Mouse (Mus musculus): ENCODE measurements around the gene Pdyn. TPM values are rescaled to one million over a fixed set of nuclear protein-coding genes. Genes with fewer than 3 reads are reported as not detected.

Pdyn gene
- polyA plus RNA-seq, 1 experiment from 2014 or later: 0.72 TPM

GRCm38 (mm10) chr2:129692694-129693093, 7.0 kb downstream of the Pdyn start:
- no peak overlapping the region for H3K4me2 ChIP-seq (ENCODE audit: low read length)
- no peak overlapping the region for H3K27ac ChIP-seq (ENCODE audit: low read depth)
- H3K36me3 ChIP-seq (ENCODE audit: control insufficient read depth, insufficient read depth, low read length): no peaks in the 10 kb centered on the region
- H3K9me3 ChIP-seq (ENCODE audit: control insufficient read depth, low read length): no peaks in the 10 kb centered on the region
- peaks cover 3% of the 10 kb centered on the region; the same call in 1 of the 2 replicates for H3K27me3 ChIP-seq (replicated peaks; ENCODE audit: control insufficient read depth, insufficient read depth, low read length)
- no peak for DNase-seq (ENCODE audit: low spot score)
- 84% methylated on average over 8 of the region's 8 CpGs for WGBS
- no peaks in the 10 kb centered on the region for H3K4me1 ChIP-seq (replicated peaks; ENCODE audit: control insufficient read depth, insufficient read depth, low read length)
- no peak overlapping the region for H3K9ac ChIP-seq (ENCODE audit: low read length)
- ATAC-seq (replicated peaks; ENCODE audit: low FRiP score, low TSS enrichment, low read depth): no peak
- no peak overlapping the region for H3K4me3 ChIP-seq (ENCODE audit: low read depth, low read length)

- Histone ChIP-seq H3K4me3 (ENCODE audit: low read depth, low read length) (no peak overlapping the region), H3K27ac (ENCODE audit: low read depth) (no peak overlapping the region), H3K27me3 (replicated peaks; ENCODE audit: control insufficient read depth, insufficient read depth, low read length) (no peaks in the 10 kb centered on the region), H3K9me3 (ENCODE audit: control insufficient read depth, low read length) (no peaks in the 10 kb centered on the region), H3K4me1 (replicated peaks; ENCODE audit: control insufficient read depth, insufficient read depth, low read length) (no peaks in the 10 kb centered on the region), H3K4me2 (ENCODE audit: low read length) (no peak overlapping the region), H3K36me3 (ENCODE audit: control insufficient read depth, insufficient read depth, low read length) (no peaks in the 10 kb centered on the region), H3K9ac (ENCODE audit: low read length) (no peak overlapping the region)
- ATAC-seq (replicated peaks; ENCODE audit: low FRiP score, low TSS enrichment, low read depth) (no peak), DNase-seq (ENCODE audit: low spot score) (no peak)
- 80% methylated on average over 7 of the region's 7 CpGs for WGBS
Measured at GRCm38 (mm10) chr2:129689694-129690093, 9.9 kb downstream of the Pdyn start.

GRCm38 (mm10) chr2:129688036-129688625, 11.5 kb downstream of the Pdyn start:
- WGBS: 93% methylated on average over 28 of the region's 28 CpGs
- no peak overlapping the region for H3K27ac ChIP-seq (ENCODE audit: low read depth)
- no peak overlapping the region for H3K9ac ChIP-seq (ENCODE audit: low read length)
- H3K9me3 ChIP-seq (ENCODE audit: control insufficient read depth, low read length): no peaks in the 10 kb centered on the region
- DNase-seq (ENCODE audit: low spot score) (no peak), ATAC-seq (replicated peaks; ENCODE audit: low FRiP score, low TSS enrichment, low read depth) (no peak)
- H3K27me3 ChIP-seq (replicated peaks; ENCODE audit: control insufficient read depth, insufficient read depth, low read length): no peaks in the 10 kb centered on the region
- no peak overlapping the region for H3K4me2 ChIP-seq (ENCODE audit: low read length)
- no peak overlapping the region for H3K4me3 ChIP-seq (ENCODE audit: low read depth, low read length)
- no peaks in the 10 kb centered on the region for H3K4me1 ChIP-seq (replicated peaks; ENCODE audit: control insufficient read depth, insufficient read depth, low read length)
- H3K36me3 ChIP-seq (ENCODE audit: control insufficient read depth, insufficient read depth, low read length): no peaks in the 10 kb centered on the region

GRCm38 (mm10) chr2:129686908-129687307, 12.7 kb downstream of the Pdyn start:
- H3K27me3 ChIP-seq (replicated peaks; ENCODE audit: control insufficient read depth, insufficient read depth, low read length): no peaks in the 10 kb centered on the region
- no peaks in the 10 kb centered on the region for H3K36me3 ChIP-seq (ENCODE audit: control insufficient read depth, insufficient read depth, low read length)
- ATAC-seq (replicated peaks; ENCODE audit: low FRiP score, low TSS enrichment, low read depth) (no peak), DNase-seq (ENCODE audit: low spot score) (no peak)
- H3K4me1 ChIP-seq (replicated peaks; ENCODE audit: control insufficient read depth, insufficient read depth, low read length): no peaks in the 10 kb centered on the region
- WGBS: 51% methylated on average over 10 of the region's 10 CpGs
- no peak overlapping the region for H3K4me2 ChIP-seq (ENCODE audit: low read length)
- H3K27ac ChIP-seq (ENCODE audit: low read depth): no peak overlapping the region
- H3K9ac ChIP-seq (ENCODE audit: low read length): no peak overlapping the region
- no peak overlapping the region for H3K4me3 ChIP-seq (ENCODE audit: low read depth, low read length)
- no peaks in the 10 kb centered on the region for H3K9me3 ChIP-seq (ENCODE audit: control insufficient read depth, low read length)

- H3K4me2 ChIP-seq (ENCODE audit: low read length): no peak overlapping the region
- H3K4me1 ChIP-seq (replicated peaks; ENCODE audit: control insufficient read depth, insufficient read depth, low read length): no peaks in the 10 kb centered on the region
- WGBS: 69% methylated on average over 4 of the region's 4 CpGs
- H3K27ac ChIP-seq (ENCODE audit: low read depth): no peak overlapping the region
- H3K27me3 ChIP-seq (replicated peaks; ENCODE audit: control insufficient read depth, insufficient read depth, low read length): no peaks in the 10 kb centered on the region
- no peaks in the 10 kb centered on the region for H3K9me3 ChIP-seq (ENCODE audit: control insufficient read depth, low read length)
- DNase-seq (ENCODE audit: low spot score) (no peak), ATAC-seq (replicated peaks; ENCODE audit: low FRiP score, low TSS enrichment, low read depth) (no peak)
- no peaks in the 10 kb centered on the region for H3K36me3 ChIP-seq (ENCODE audit: control insufficient read depth, insufficient read depth, low read length)
- H3K4me3 ChIP-seq (ENCODE audit: low read depth, low read length): no peak overlapping the region
- H3K9ac ChIP-seq (ENCODE audit: low read length): no peak overlapping the region
Measured at GRCm38 (mm10) chr2:129684014-129684413, 15.6 kb downstream of the Pdyn start.

- H3K4me3 ChIP-seq (ENCODE audit: low read depth, low read length): no peak overlapping the region
- no peak for ATAC-seq (replicated peaks; ENCODE audit: low FRiP score, low TSS enrichment, low read depth)
- H3K9me3 ChIP-seq (ENCODE audit: control insufficient read depth, low read length): no peaks in the 10 kb centered on the region
- no peaks in the 10 kb centered on the region for H3K27me3 ChIP-seq (replicated peaks; ENCODE audit: control insufficient read depth, insufficient read depth, low read length)
- H3K4me1 ChIP-seq (replicated peaks; ENCODE audit: control insufficient read depth, insufficient read depth, low read length): no peaks in the 10 kb centered on the region
- no peak overlapping the region for H3K27ac ChIP-seq (ENCODE audit: low read depth)
- no peak overlapping the region for H3K9ac ChIP-seq (ENCODE audit: low read length)
- no peaks in the 10 kb centered on the region for H3K36me3 ChIP-seq (ENCODE audit: control insufficient read depth, insufficient read depth, low read length)
- DNase-seq (ENCODE audit: low spot score): no peak
- H3K4me2 ChIP-seq (ENCODE audit: low read length): no peak overlapping the region
- 86% methylated on average over 3 of the region's 3 CpGs for WGBS
Measured at GRCm38 (mm10) chr2:129680236-129680635, 19.4 kb downstream of the Pdyn start.

- no peaks in the 10 kb centered on the region for H3K36me3 ChIP-seq (ENCODE audit: control insufficient read depth, insufficient read depth, low read length)
- H3K9ac ChIP-seq (ENCODE audit: low read length): no peak overlapping the region
- H3K27me3 ChIP-seq (replicated peaks; ENCODE audit: control insufficient read depth, insufficient read depth, low read length): no peaks in the 10 kb centered on the region
- DNase-seq (ENCODE audit: low spot score) (peak; percentile 10), ATAC-seq (replicated peaks; ENCODE audit: low FRiP score, low TSS enrichment, low read depth) (no peak)
- no peak overlapping the region for H3K4me2 ChIP-seq (ENCODE audit: low read length)
- no peak overlapping the region for H3K4me3 ChIP-seq (ENCODE audit: low read depth, low read length)
- no peaks in the 10 kb centered on the region for H3K9me3 ChIP-seq (ENCODE audit: control insufficient read depth, low read length)
- WGBS: 76% methylated on average over 5 of the region's 5 CpGs
- no peak overlapping the region for H3K27ac ChIP-seq (ENCODE audit: low read depth)
- no peaks in the 10 kb centered on the region for H3K4me1 ChIP-seq (replicated peaks; ENCODE audit: control insufficient read depth, insufficient read depth, low read length)
Measured at GRCm38 (mm10) chr2:129679066-129679465, 20.6 kb downstream of the Pdyn start.

GRCm38 (mm10) chr2:129677664-129678063, 22.0 kb downstream of the Pdyn start:
- no peak for DNase-seq (ENCODE audit: low spot score)
- no peaks in the 10 kb centered on the region for H3K27me3 ChIP-seq (replicated peaks; ENCODE audit: control insufficient read depth, insufficient read depth, low read length)
- no peaks in the 10 kb centered on the region for H3K9me3 ChIP-seq (ENCODE audit: control insufficient read depth, low read length)
- H3K36me3 ChIP-seq (ENCODE audit: control insufficient read depth, insufficient read depth, low read length): no peaks in the 10 kb centered on the region
- no peaks in the 10 kb centered on the region for H3K4me1 ChIP-seq (replicated peaks; ENCODE audit: control insufficient read depth, insufficient read depth, low read length)
- no peak overlapping the region for H3K27ac ChIP-seq (ENCODE audit: low read depth)
- H3K4me3 ChIP-seq (ENCODE audit: low read depth, low read length): no peak overlapping the region
- no peak overlapping the region for H3K4me2 ChIP-seq (ENCODE audit: low read length)
- no peak overlapping the region for H3K9ac ChIP-seq (ENCODE audit: low read length)
- 60% methylated on average over 2 of the region's 2 CpGs for WGBS
- no peak for ATAC-seq (replicated peaks; ENCODE audit: low FRiP score, low TSS enrichment, low read depth)

- WGBS: 28% methylated on average over 13 of the region's 13 CpGs
- peak; percentile 91 for DNase-seq (ENCODE audit: low spot score)
Measured at GRCm38 (mm10) chr2:129674935-129675634, 24.6 kb downstream of the Pdyn start.

More at GRCm38 (mm10) chr2:129674935-129675634, 24.6 kb downstream of the Pdyn start:
- Histone ChIP-seq H3K27me3 (replicated peaks; ENCODE audit: control insufficient read depth, insufficient read depth, low read length) (no peaks in the 10 kb centered on the region), H3K4me3 (ENCODE audit: low read depth, low read length) (no peak overlapping the region), H3K9me3 (ENCODE audit: control insufficient read depth, low read length) (no peaks in the 10 kb centered on the region), H3K36me3 (ENCODE audit: control insufficient read depth, insufficient read depth, low read length) (no peaks in the 10 kb centered on the region), H3K4me1 (replicated peaks; ENCODE audit: control insufficient read depth, insufficient read depth, low read length) (no peaks in the 10 kb centered on the region), H3K9ac (ENCODE audit: low read length) (no peak overlapping the region), H3K4me2 (ENCODE audit: low read length) (no peak overlapping the region), H3K27ac (ENCODE audit: low read depth) (no peak overlapping the region)
- ATAC-seq (replicated peaks; ENCODE audit: low FRiP score, low TSS enrichment, low read depth): no peak; the same call in 1 of the 2 replicates

Data from intestine, embryonic 14.5 days (tissue).